Mouse (Mus musculus) urinary bladder, postnatal 14 days (tissue): Measurements from ENCODE around the gene Zfp366.

Source experiments
- DNase-seq: peaks from one replicate; pipeline ENCODE4 v3.0.0; 2021; ENCODE audit warnings: low spot score

Zfp366 gene

GRCm38 (mm10) chr13:99226809-99227208 lies 42.2 kb downstream of the Zfp366 start:
- DNase-seq: no peak

- DNase-seq: no peak
Measured at GRCm38 (mm10) chr13:99227456-99228250, 43.0 kb downstream of the Zfp366 start.

- no peak for DNase-seq
Measured at GRCm38 (mm10) chr13:99228821-99229570, 44.4 kb downstream of the Zfp366 start.

- DNase-seq: no peak
Measured at GRCm38 (mm10) chr13:99229641-99230494, 45.2 kb downstream of the Zfp366 start.

GRCm38 (mm10) chr13:99230495-99230868 lies 45.9 kb downstream of the Zfp366 start:
- no peak for DNase-seq

GRCm38 (mm10) chr13:99233333-99233732 lies 48.7 kb downstream of the Zfp366 start:
- no peak for DNase-seq

GRCm38 (mm10) chr13:99233956-99234355 lies 49.3 kb downstream of the Zfp366 start:
- no peak for DNase-seq

GRCm38 (mm10) chr13:99235428-99236210 lies 51.0 kb downstream of the Zfp366 start:
- DNase-seq: no peak

GRCm38 (mm10) chr13:99236222-99236621 lies 51.6 kb downstream of the Zfp366 start:
- no peak for DNase-seq

- no peak for DNase-seq
Measured at GRCm38 (mm10) chr13:99237122-99237521, 52.5 kb downstream of the Zfp366 start.

GRCm38 (mm10) chr13:99237841-99238216 lies 53.2 kb downstream of the Zfp366 start:
- no peak for DNase-seq

- peak; percentile 54 for DNase-seq
Measured at GRCm38 (mm10) chr13:99238217-99239160, 53.9 kb downstream of the Zfp366 start.

GRCm38 (mm10) chr13:99239161-99239530 lies 54.5 kb downstream of the Zfp366 start:
- peak; percentile 24 for DNase-seq

- no peak for DNase-seq
Measured at GRCm38 (mm10) chr13:99239741-99240140, 55.1 kb downstream of the Zfp366 start.

- no peak for DNase-seq
Measured at GRCm38 (mm10) chr13:99241984-99242383, 57.4 kb downstream of the Zfp366 start.

- no peak for DNase-seq
Measured at GRCm38 (mm10) chr13:99242895-99243294, 58.3 kb downstream of the Zfp366 start.

GRCm38 (mm10) chr13:99243831-99244230 lies 59.2 kb downstream of the Zfp366 start:
- no peak for DNase-seq

- DNase-seq: no peak
Measured at GRCm38 (mm10) chr13:99244471-99244870, 59.8 kb downstream of the Zfp366 start.

- DNase-seq: no peak
Measured at GRCm38 (mm10) chr13:99244896-99245295, 60.3 kb downstream of the Zfp366 start.

- no peak for DNase-seq
Measured at GRCm38 (mm10) chr13:99245916-99246460, 61.4 kb downstream of the Zfp366 start.
